Mouse (Mus musculus) right cerebral cortex, postnatal 4 days (tissue): ENCODE data around the gene Gadl1.
A peak's percentile ranks its signal among the peaks of the same experiment; 100 is the strongest.
"Not testable (repeated sequence)": the region's sequence is repeated elsewhere in the genome, so short reads cannot be mapped to it uniquely, and the experiment has no call there.

Experiments used
- DNase-seq: peaks from one replicate; pipeline ENCODE4 v3.0.0-alpha.2; 2022

Gadl1 gene

GRCm38 (mm10) chr9:116029076-116029475 lies 119.8 kb downstream of the Gadl1 start:
- no peak for DNase-seq

- no peak for DNase-seq
These were observed 123.5 kb downstream of the Gadl1 start for GRCm38 (mm10) chr9:116032711-116033110.

- DNase-seq, result no peak
These were observed 129.0 kb downstream of the Gadl1 start for GRCm38 (mm10) chr9:116038275-116038674.

GRCm38 (mm10) chr9:116039981-116040380 lies 130.7 kb downstream of the Gadl1 start:
- no peak for DNase-seq

GRCm38 (mm10) chr9:116040852-116041251 lies 131.6 kb downstream of the Gadl1 start:
- not testable (repeated sequence) for DNase-seq

- DNase-seq, result no peak
These were observed 132.1 kb downstream of the Gadl1 start for GRCm38 (mm10) chr9:116041369-116041768.

- DNase-seq, result peak; percentile 97
These were observed 132.5 kb downstream of the Gadl1 start for GRCm38 (mm10) chr9:116041787-116042186.

GRCm38 (mm10) chr9:116049985-116050384 lies 140.7 kb downstream of the Gadl1 start:
- DNase-seq, result no peak

- DNase-seq, result no peak
These were observed 144.7 kb downstream of the Gadl1 start for GRCm38 (mm10) chr9:116053976-116054375.

GRCm38 (mm10) chr9:116058475-116058874 lies 149.2 kb downstream of the Gadl1 start:
- DNase-seq, result no peak

- no peak for DNase-seq
These were observed 149.9 kb downstream of the Gadl1 start for GRCm38 (mm10) chr9:116059156-116059555.

GRCm38 (mm10) chr9:116060691-116061090 lies 151.4 kb downstream of the Gadl1 start:
- no peak for DNase-seq

GRCm38 (mm10) chr9:116064774-116065173 lies 155.5 kb downstream of the Gadl1 start:
- no peak for DNase-seq

GRCm38 (mm10) chr9:116071561-116071960 lies 162.3 kb downstream of the Gadl1 start:
- DNase-seq, result not testable (repeated sequence)

- no peak for DNase-seq
These were observed 166.9 kb downstream of the Gadl1 start for GRCm38 (mm10) chr9:116076163-116076562.

GRCm38 (mm10) chr9:116076946-116077345 lies 167.7 kb downstream of the Gadl1 start:
- no peak for DNase-seq

GRCm38 (mm10) chr9:116077419-116077818 lies 168.2 kb downstream of the Gadl1 start:
- no peak for DNase-seq

GRCm38 (mm10) chr9:116081781-116082180 lies 172.5 kb downstream of the Gadl1 start:
- DNase-seq, result no peak

- DNase-seq, result no peak
These were observed 174.0 kb downstream of the Gadl1 start for GRCm38 (mm10) chr9:116083300-116083699.

- no peak for DNase-seq
These were observed 174.6 kb downstream of the Gadl1 start for GRCm38 (mm10) chr9:116083726-116084323.

GRCm38 (mm10) chr9:116084324-116084931 lies 175.2 kb downstream of the Gadl1 start:
- DNase-seq, result no peak

- DNase-seq, result no peak
These were observed 176.7 kb downstream of the Gadl1 start for GRCm38 (mm10) chr9:116085999-116086398.

- no peak for DNase-seq
These were observed 178.0 kb downstream of the Gadl1 start for GRCm38 (mm10) chr9:116087263-116087662.

GRCm38 (mm10) chr9:116087880-116088279 lies 178.6 kb downstream of the Gadl1 start:
- peak; percentile 71 for DNase-seq

- DNase-seq, result no peak
These were observed 179.7 kb downstream of the Gadl1 start for GRCm38 (mm10) chr9:116088912-116089311.
